Mouse (Mus musculus) thymus, adult 2 months (tissue): Measurements from ENCODE around the gene Efcab9.

Source experiments
- CTCF ChIP-seq: fragments of 200-500 bp; IDR thresholded peaks from 2 replicates; pipeline ENCODE4 v1.5.1; 2012; ENCODE audit warnings: mild to moderate bottlenecking, control low read depth, low read length, moderate library complexity, borderline replicate concordance; ENCODE audit not compliant: control insufficient read depth, poor library complexity, insufficient read depth; ENCODE audit errors: extremely low read depth
- POLR2A ChIP-seq: fragments of 200-500 bp; IDR thresholded peaks from 2 replicates; pipeline ENCODE4 v1.6.1; 2012; ENCODE audit warnings: mild to moderate bottlenecking, low read length, control low read depth, moderate library complexity; ENCODE audit not compliant: control insufficient read depth, poor library complexity, insufficient read depth; ENCODE audit errors: extremely low read depth

GRCm38 (mm10) chr11:32551056-32551455 is 19.2 kb upstream of the Efcab9 start:
- TF ChIP-seq POLR2A (no peak), CTCF (no peak)
